24 mouse cellular contexts compared by ENCODE assay signal in the genomic region with DNA sequence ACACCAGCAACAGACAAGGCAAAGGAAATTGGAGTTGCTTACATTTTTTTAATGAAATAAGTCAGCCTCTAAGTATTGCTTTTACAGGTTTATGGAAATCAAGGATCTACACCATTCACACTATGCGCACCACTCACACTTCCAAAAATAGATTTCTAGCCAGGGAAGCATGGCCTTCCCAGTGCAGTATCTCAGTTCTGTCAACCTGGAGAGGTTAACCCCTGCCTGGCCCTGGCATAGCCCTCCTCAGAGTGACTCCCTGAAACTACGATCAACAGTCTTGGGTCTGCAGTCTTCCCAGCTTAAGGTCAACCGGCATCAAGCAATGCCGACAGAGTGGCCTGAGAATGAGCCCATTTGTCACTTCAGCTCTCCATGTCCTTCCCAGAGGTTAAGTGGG. TPM values are rescaled to one million over a fixed set of nuclear protein-coding genes. Genes with fewer than 3 reads are reported as not detected.
DNase-seq lines count a peak whose midpoint lies in the region; ATAC-seq lines count a peak whose summit lies in the region.
"Had no signal": no experiment of that assay in that cellular context is flagged by ENCODE, and none has a peak within 500 bp of the region (broad histone marks: within the 10 kb centered on the region; RNA-seq: fewer than 3 reads in every experiment).

No protein-coding gene starts in this region.

- no peaks in the 10 kb centered on the region for H3K9me3 ChIP-seq in heart, embryonic 10.5 days
- no peaks in the 10 kb centered on the region for H3K9me3 ChIP-seq in heart, embryonic 12.5 days (replicated peaks)
- no peaks in the 10 kb centered on the region for H3K9me3 ChIP-seq in heart, embryonic 14.5 days (ENCODE audit: control insufficient read depth, low read length)
- H3K9me3 ChIP-seq in heart, embryonic 16.5 days (replicated peaks; ENCODE audit: control insufficient read depth, low read length): no peaks in the 10 kb centered on the region
- H3K9me3 ChIP-seq: embryonic facial prominence, embryonic 10.5 days; embryonic facial prominence, embryonic 12.5 days; forebrain, embryonic 13.5 days; G1E had no signal

- intact Hi-C loops in heart, postnatal 14 days (cut with DNase I): no loop called here
- intact Hi-C loops in heart, postnatal 25 days (cut with DNase I): no loop called here

- WGBS in heart, embryonic 10.5 days: 68% methylated on average over 4 of the region's 4 CpGs
- WGBS in heart, embryonic 12.5 days: 54% methylated on average over 4 of the region's 4 CpGs
- 32% methylated on average over 4 of the region's 4 CpGs for WGBS in heart, embryonic 14.5 days
- WGBS in heart, embryonic 16.5 days: 38% methylated on average over 4 of the region's 4 CpGs

- H3K4me1 ChIP-seq in heart, embryonic 10.5 days: peaks cover 15% of the 10 kb centered on the region
- peaks cover 34% of the 10 kb centered on the region for H3K4me1 ChIP-seq in heart, embryonic 12.5 days (replicated peaks)
- peaks cover 20 to 31% of the 10 kb centered on the region in 2 experiments for H3K4me1 ChIP-seq in heart, embryonic 14.5 days (ENCODE audit: control insufficient read depth in 2 of 2, insufficient read depth in 2 of 2, low read length in 2 of 2)
- peaks cover 17% of the 10 kb centered on the region for H3K4me1 ChIP-seq in heart, embryonic 16.5 days (ENCODE audit: control insufficient read depth, insufficient read depth, low read length)
- H3K4me1 ChIP-seq: embryonic facial prominence, embryonic 10.5 days; embryonic facial prominence, embryonic 12.5 days had no signal

- peaks cover 23% of the 10 kb centered on the region; the same call in 1 of the 2 replicates for H3K36me3 ChIP-seq in heart, embryonic 10.5 days
- H3K36me3 ChIP-seq in heart, embryonic 12.5 days: peaks cover 29% of the 10 kb centered on the region
- H3K36me3 ChIP-seq in heart, embryonic 14.5 days (ENCODE audit: control insufficient read depth, insufficient read depth, low read length): peaks cover 26% of the 10 kb centered on the region; the same call in 1 of the 2 replicates
- peaks cover 2% of the 10 kb centered on the region; the same call in 1 of the 2 replicates for H3K36me3 ChIP-seq in heart, embryonic 16.5 days (ENCODE audit: control insufficient read depth, insufficient read depth)

- H3K27me3 ChIP-seq in heart, embryonic 10.5 days (ENCODE audit: insufficient read depth, poor library complexity, severe bottlenecking): no peaks in the 10 kb centered on the region
- no peaks in the 10 kb centered on the region for H3K27me3 ChIP-seq in heart, embryonic 12.5 days (replicated peaks)
- no peaks in the 10 kb centered on the region for H3K27me3 ChIP-seq in heart, embryonic 14.5 days (ENCODE audit: control insufficient read depth, insufficient read depth, low read length)
- H3K27me3 ChIP-seq in heart, embryonic 16.5 days (ENCODE audit: control insufficient read depth, insufficient read depth, low read length): no peaks in the 10 kb centered on the region
- H3K27me3 ChIP-seq: CH12.LX; embryonic facial prominence, embryonic 12.5 days; forebrain, embryonic 13.5 days; Patski had no signal

- H3K4me2 ChIP-seq in heart, embryonic 12.5 days: peak overlapping the region; percentile 1; the same call in 1 of the 2 replicates
- peak overlapping the region; percentile 15; the same call in 1 of the 2 replicates for H3K4me2 ChIP-seq in heart, embryonic 14.5 days (ENCODE audit: low read length)
- H3K4me2 ChIP-seq in heart, embryonic 16.5 days (ENCODE audit: low read depth, low read length): no peak overlapping the region
- H3K4me2 ChIP-seq: embryonic facial prominence, embryonic 12.5 days; forebrain, embryonic 13.5 days had no signal

- H3K9ac ChIP-seq in heart, embryonic 12.5 days: no peak overlapping the region
- no peak overlapping the region for H3K9ac ChIP-seq in heart, embryonic 14.5 days (ENCODE audit: low read length)
- H3K9ac ChIP-seq in heart, embryonic 16.5 days (ENCODE audit: low read length): no peak overlapping the region
- H3K9ac ChIP-seq: embryonic facial prominence, embryonic 12.5 days; forebrain, embryonic 13.5 days had no signal

- DNase-seq in heart, embryonic 10.5 days (ENCODE audit: low spot score): no peak
- no peak for DNase-seq in heart, postnatal 14 days
- DNase-seq in heart, adult 8-10 months (ENCODE audit: low spot score): no peak
- DNase-seq in heart, postnatal 25 days (ENCODE audit: low spot score): no peak
- no peak for DNase-seq in heart, postnatal 4 days
- DNase-seq: adrenal gland, adult 8-10 months; adrenal gland, postnatal 14 days; adrenal gland, postnatal 36 days; B cell, adult 2 months; cerebellum, adult 11-12 months; cerebellum, adult 2 months; cerebellum, postnatal 10 days; cerebellum, postnatal 25 days had no signal

- 0 out of 2 replicates have a peak, but pooled peaks have one; percentile 60 for ATAC-seq in heart, embryonic 12.5 days (ENCODE audit: insufficient number of reproducible peaks, low FRiP score)
- ATAC-seq in heart, embryonic 14.5 days (ENCODE audit: insufficient number of reproducible peaks, insufficient read depth, low FRiP score, low read depth): 0 out of 2 replicates have a peak, but pooled peaks have one; percentile 34
- no peak for ATAC-seq in heart, embryonic 16.5 days (replicated peaks; ENCODE audit: extremely low read depth, insufficient read depth, low FRiP score)
- ATAC-seq: activated CD4-positive, CD25-positive, alpha-beta regulatory T cell, adult 4 months; CD4-positive, CD25-positive, alpha-beta regulatory T cell, adult 4 months; forebrain, embryonic 13.5 days; Patski had no signal

- peak overlapping the region; percentile 52; the same call in 1 of the 2 replicates for H3K27ac ChIP-seq in heart, embryonic 10.5 days
- peak overlapping the region; percentile 60 for H3K27ac ChIP-seq in heart, embryonic 12.5 days (ENCODE audit: poor library complexity, severe bottlenecking)
- H3K27ac ChIP-seq in heart, embryonic 14.5 days (replicated peaks in 1 of 2; ENCODE audit: control insufficient read depth in 1 of 2, insufficient read depth in 1 of 2, low read depth in 2 of 2, low read length in 2 of 2): peak overlapping the region; percentile 4 to 69; a peak in 3 of 4 replicates
- H3K27ac ChIP-seq in heart, embryonic 16.5 days (ENCODE audit: low read length): peak overlapping the region; percentile 38; the same call in 1 of the 2 replicates
- H3K27ac ChIP-seq: embryonic facial prominence, embryonic 10.5 days; embryonic facial prominence, embryonic 12.5 days; forebrain, embryonic 13.5 days had no signal

- H3K4me3 ChIP-seq in heart, embryonic 10.5 days: no peak overlapping the region
- H3K4me3 ChIP-seq in heart, embryonic 12.5 days: no peak overlapping the region
- no peak overlapping the region for H3K4me3 ChIP-seq in heart, embryonic 14.5 days (ENCODE audit: control insufficient read depth in 1 of 2, insufficient read depth in 1 of 2, low read depth in 1 of 2, low read length in 2 of 2)
- H3K4me3 ChIP-seq in heart, embryonic 16.5 days (ENCODE audit: low read length): no peak overlapping the region
- H3K4me3 ChIP-seq: embryonic facial prominence, embryonic 10.5 days; embryonic facial prominence, embryonic 12.5 days; forebrain, embryonic 13.5 days had no signal

RNA-seq across cellular contexts. Expression of gene Dexi, which starts 12.7 kb away (rescaled TPM):
- polyA plus RNA-seq in heart, embryonic 10.5 days (2016; fragmentation: Nextera tagmentation; extraction: Ambion mirVana): 11.9 and 13.8 TPM in 2 replicates
- 10 to 100 TPM; 29.4 to 32.5 TPM for total RNA-seq in heart, postnatal 14 days (2021)
- polyA plus RNA-seq in heart, embryonic 12.5 days (2016; fragmentation: Nextera tagmentation; extraction: Ambion mirVana): 19.4 and 20.8 TPM in 2 replicates
- total RNA-seq in heart, adult 8-10 months (2022): 10 to 100 TPM; 36.4 to 38.7 (median 37.3) TPM
- 27.1 and 29.0 TPM in 2 replicates for polyA plus RNA-seq in heart, embryonic 14.5 days (2014; fragmentation: Nextera tagmentation; extraction: Ambion mirVana)
- total RNA-seq in heart, postnatal 25 days (2021): 10 to 100 TPM; 34.6 to 37.4 TPM
- polyA plus RNA-seq in heart, embryonic 16.5 days (2015; fragmentation: Nextera tagmentation; extraction: Ambion mirVana): 14.0 and 17.5 TPM in 2 replicates
- total RNA-seq in heart, postnatal 4 days (2021): 10 to 100 TPM; 22.4 to 22.6 TPM

RNA-seq across cellular contexts. Expression of gene Clec16a, which starts 15.0 kb away (rescaled TPM):
- 24.5 and 27.3 TPM in 2 replicates for polyA plus RNA-seq in heart, embryonic 10.5 days (2016; fragmentation: Nextera tagmentation; extraction: Ambion mirVana)
- 10 to 100 TPM; 46.0 to 50.7 TPM for total RNA-seq in heart, postnatal 14 days (2021)
- 30.0 and 33.7 TPM in 2 replicates for polyA plus RNA-seq in heart, embryonic 12.5 days (2016; fragmentation: Nextera tagmentation; extraction: Ambion mirVana)
- 10 to 100 TPM; 54.8 to 71.3 (median 63.2) TPM for total RNA-seq in heart, adult 8-10 months (2022)
- 32.5 and 34.8 TPM in 2 replicates for polyA plus RNA-seq in heart, embryonic 14.5 days (2014; fragmentation: Nextera tagmentation; extraction: Ambion mirVana)
- total RNA-seq in heart, postnatal 25 days (2021): 10 to 100 TPM; 55.1 to 56.0 TPM
- 30.8 and 32.6 TPM in 2 replicates for polyA plus RNA-seq in heart, embryonic 16.5 days (2015; fragmentation: Nextera tagmentation; extraction: Ambion mirVana)
- 10 to 100 TPM; 40.5 to 42.2 TPM for total RNA-seq in heart, postnatal 4 days (2021)

RNA-seq across cellular contexts. Expression of gene Ciita, which starts 50.3 kb away (rescaled TPM):
- polyA plus RNA-seq in heart, embryonic 10.5 days (2016; fragmentation: Nextera tagmentation; extraction: Ambion mirVana): 0.05 and 0.27 TPM in 2 replicates
- under 1 TPM; 0.29 to 0.66 TPM for total RNA-seq in heart, postnatal 14 days (2021)
- 0.17 and 0.62 TPM in 2 replicates for polyA plus RNA-seq in heart, embryonic 12.5 days (2016; fragmentation: Nextera tagmentation; extraction: Ambion mirVana)
- total RNA-seq in heart, adult 8-10 months (2022): under 1 TPM; 0.35 to 0.92 (median 0.67) TPM
- polyA plus RNA-seq in heart, embryonic 14.5 days (2014; fragmentation: Nextera tagmentation; extraction: Ambion mirVana): 0.30 and 0.59 TPM in 2 replicates
- total RNA-seq in heart, postnatal 25 days (2021): under 1 TPM; 0.52 to 0.64 TPM
- polyA plus RNA-seq in heart, embryonic 16.5 days (2015; fragmentation: Nextera tagmentation; extraction: Ambion mirVana): 1.7 and 2.7 TPM in 2 replicates
- total RNA-seq in heart, postnatal 4 days (2021): under 1 TPM; 0.07 to 0.19 TPM
- polyA plus RNA-seq: G1E had no signal
